Mouse (Mus musculus) thymus, adult 2 months (tissue): Measurements from ENCODE around the gene Gramd1a.

Experiments
- CTCF ChIP-seq: fragments of 200-500 bp; IDR thresholded peaks from 2 replicates; pipeline ENCODE4 v1.5.1; 2012; ENCODE audit warnings: mild to moderate bottlenecking, control low read depth, low read length, moderate library complexity, borderline replicate concordance; ENCODE audit not compliant: control insufficient read depth, poor library complexity, insufficient read depth; ENCODE audit errors: extremely low read depth
- POLR2A ChIP-seq: fragments of 200-500 bp; IDR thresholded peaks from 2 replicates; pipeline ENCODE4 v1.6.1; 2012; ENCODE audit warnings: mild to moderate bottlenecking, low read length, control low read depth, moderate library complexity; ENCODE audit not compliant: control insufficient read depth, poor library complexity, insufficient read depth; ENCODE audit errors: extremely low read depth

DNA sequence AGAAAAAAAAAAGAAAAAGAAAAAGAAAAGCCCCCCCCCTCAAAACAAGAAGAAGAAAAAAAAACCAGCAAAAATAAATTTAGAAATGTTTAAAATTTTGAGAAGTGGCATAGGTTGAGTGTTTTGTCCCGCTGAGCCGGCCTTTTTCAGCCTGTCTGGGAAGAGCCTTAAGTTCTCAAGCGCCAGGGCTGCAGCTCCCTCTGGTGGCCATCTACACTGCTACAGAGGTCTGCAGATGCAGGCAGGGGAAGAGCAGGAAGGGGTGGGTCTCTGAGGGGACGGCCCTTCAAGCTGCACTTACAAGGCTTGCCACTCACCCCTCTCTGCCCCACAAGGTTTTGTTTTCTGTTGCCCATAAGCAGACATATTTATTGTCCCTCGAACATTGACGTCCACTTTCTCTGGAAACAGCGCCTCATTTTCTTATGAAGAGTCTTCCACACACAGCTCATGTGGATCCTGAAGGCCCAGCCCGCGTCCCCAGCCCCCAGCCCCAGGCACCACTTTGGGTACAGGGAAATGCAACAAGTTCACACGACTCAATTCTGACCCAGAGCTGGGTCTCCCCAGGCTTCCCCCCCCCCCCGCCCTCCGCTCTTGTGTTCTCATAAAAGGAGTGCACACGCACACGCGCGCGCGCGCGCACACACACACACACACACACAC lies 58.0 kb downstream of the Gramd1a start:
- TF ChIP-seq CTCF: peak; percentile 97
- no peak for TF ChIP-seq POLR2A
